Mouse (Mus musculus): ENCODE results near the gene Epha2. TPM values are rescaled to one million over a fixed set of nuclear protein-coding genes. Genes with fewer than 3 reads are reported as not detected.

Epha2 gene
- polyA plus RNA-seq, 1 experiment from 2014 or later = 6.7 TPM

GRCm38 (mm10) chr4:141360846-141361245 is 59.8 kb downstream of the Epha2 start:
- no peak overlapping the region for H3K9ac ChIP-seq
- peaks cover 18% of the 10 kb centered on the region for H3K4me1 ChIP-seq (replicated peaks)
- no peaks in the 10 kb centered on the region for H3K36me3 ChIP-seq
- H3K27me3 ChIP-seq (replicated peaks) = peaks cover 15% of the 10 kb centered on the region
- ATAC-seq = peak; percentile 26; the same call in 1 of the 2 replicates
- no peak overlapping the region for H3K4me2 ChIP-seq (replicated peaks)
- no peaks in the 10 kb centered on the region for H3K9me3 ChIP-seq
- no peak overlapping the region for H3K27ac ChIP-seq
- WGBS = 40% methylated on average over 7 of the region's 7 CpGs
- H3K4me3 ChIP-seq (replicated peaks) = no peak overlapping the region

- H3K4me3 ChIP-seq (replicated peaks) = no peak overlapping the region
- H3K27ac ChIP-seq = no peak overlapping the region
- ATAC-seq = 0 out of 2 replicates have a peak, but pooled peaks have one; percentile 14
- peaks cover 20% of the 10 kb centered on the region for H3K27me3 ChIP-seq (replicated peaks)
- H3K9ac ChIP-seq = no peak overlapping the region
- 24% methylated on average over 11 of the region's 11 CpGs for WGBS
- H3K9me3 ChIP-seq = no peaks in the 10 kb centered on the region
- H3K36me3 ChIP-seq = no peaks in the 10 kb centered on the region
- peaks cover 21% of the 10 kb centered on the region for H3K4me1 ChIP-seq (replicated peaks)
- H3K4me2 ChIP-seq (replicated peaks) = no peak overlapping the region
Observed at GRCm38 (mm10) chr4:141362937-141363548, 62.0 kb downstream of the Epha2 start.

GRCm38 (mm10) chr4:141365126-141365525 is 64.1 kb downstream of the Epha2 start:
- no peak for ATAC-seq
- Histone ChIP-seq H3K9ac (no peak overlapping the region), H3K27ac (no peak overlapping the region), H3K27me3 (replicated peaks) (peaks cover 28% of the 10 kb centered on the region), H3K4me2 (replicated peaks) (no peak overlapping the region), H3K36me3 (no peaks in the 10 kb centered on the region), H3K9me3 (no peaks in the 10 kb centered on the region), H3K4me3 (replicated peaks) (no peak overlapping the region), H3K4me1 (replicated peaks) (peaks cover 12% of the 10 kb centered on the region)
- WGBS = 64% methylated on average over 8 of the region's 8 CpGs

GRCm38 (mm10) chr4:141365876-141366275 is 64.8 kb downstream of the Epha2 start:
- no peaks in the 10 kb centered on the region for H3K9me3 ChIP-seq
- 64% methylated on average over 7 of the region's 7 CpGs for WGBS
- no peak overlapping the region for H3K9ac ChIP-seq
- H3K36me3 ChIP-seq = no peaks in the 10 kb centered on the region
- H3K4me2 ChIP-seq (replicated peaks) = no peak overlapping the region
- ATAC-seq = no peak
- H3K4me3 ChIP-seq (replicated peaks) = no peak overlapping the region
- H3K4me1 ChIP-seq (replicated peaks) = peaks cover 9% of the 10 kb centered on the region; the same call in 1 of the 2 replicates
- no peak overlapping the region for H3K27ac ChIP-seq
- peaks cover 28% of the 10 kb centered on the region for H3K27me3 ChIP-seq (replicated peaks)

- peak within 1 kb of the TSS; percentile 63 for H3K9ac ChIP-seq
- H3K36me3 ChIP-seq = no peaks in the 10 kb centered on the region
- WGBS = under 1% methylated on average over 55 of the region's 71 CpGs
- no peaks in the 10 kb centered on the region for H3K9me3 ChIP-seq
- peak within 1 kb of the TSS; percentile 55 for H3K4me3 ChIP-seq (replicated peaks)
- 0 out of 2 replicates have a peak, but pooled peaks cover 4% of the 10 kb centered on the region for H3K4me1 ChIP-seq (replicated peaks)
- peak; percentile 68 for ATAC-seq
- no peak within 1 kb of the TSS for H3K27ac ChIP-seq
- H3K4me2 ChIP-seq (replicated peaks) = peak within 1 kb of the TSS; percentile 99
- H3K27me3 ChIP-seq (replicated peaks) = peaks cover 28% of the 10 kb centered on the region
Observed at GRCm38 (mm10) chr4:141367997-141368791, 67.2 kb downstream of the Epha2 start, which contains the start of gene Fam131c. Gene Fam131c, plus strand, starts transcription at chr4:141368220.

GRCm38 (mm10) chr4:141372426-141372825 is 71.4 kb downstream of the Epha2 start:
- Histone ChIP-seq H3K36me3 (no peaks in the 10 kb centered on the region), H3K4me2 (replicated peaks) (no peak overlapping the region), H3K27ac (no peak overlapping the region), H3K4me3 (replicated peaks) (no peak overlapping the region), H3K4me1 (replicated peaks) (0 out of 2 replicates have a peak, but pooled peaks cover 4% of the 10 kb centered on the region), H3K27me3 (replicated peaks) (peaks cover 9% of the 10 kb centered on the region), H3K9ac (no peak overlapping the region), H3K9me3 (no peaks in the 10 kb centered on the region)
- 91% methylated on average over 5 of the region's 5 CpGs for WGBS
- no peak for ATAC-seq

Other genes with a start within 250 kb of the Epha2 start
- gene Crocc, start 240.7 kb upstream of the Epha2 start, polyA plus RNA-seq (2015; fragmentation: Nextera tagmentation; extraction: Ambion mirVana) = 4.0 and 4.7 TPM in 2 replicates
- gene Necap2, start 222.9 kb upstream of the Epha2 start, polyA plus RNA-seq (2015; fragmentation: Nextera tagmentation; extraction: Ambion mirVana) = 66.6 and 70.2 TPM in 2 replicates
- gene Spata21, start 212.9 kb upstream of the Epha2 start, polyA plus RNA-seq (2015; fragmentation: Nextera tagmentation; extraction: Ambion mirVana) = not detected in 2 replicates
- gene Szrd1, start 161.5 kb upstream of the Epha2 start, polyA plus RNA-seq (2015; fragmentation: Nextera tagmentation; extraction: Ambion mirVana) = 42.7 and 44.3 TPM in 2 replicates
- gene Fbxo42, start 153.3 kb upstream of the Epha2 start, polyA plus RNA-seq (2015; fragmentation: Nextera tagmentation; extraction: Ambion mirVana) = 17.4 and 18.7 TPM in 2 replicates
- 3.9 and 5.1 TPM in 2 replicates for gene Rsg1, start 87.3 kb upstream of the Epha2 start, polyA plus RNA-seq (2015; fragmentation: Nextera tagmentation; extraction: Ambion mirVana)
- gene Arhgef19, start 61.7 kb upstream of the Epha2 start, polyA plus RNA-seq (2015; fragmentation: Nextera tagmentation; extraction: Ambion mirVana) = 16.3 and 17.8 TPM in 2 replicates
- 2.0 and 2.3 TPM in 2 replicates for gene Fam131c, start 67.0 kb downstream of the Epha2 start, polyA plus RNA-seq (2015; fragmentation: Nextera tagmentation; extraction: Ambion mirVana)
- gene Clcnka, start 97.5 kb downstream of the Epha2 start, polyA plus RNA-seq (2015; fragmentation: Nextera tagmentation; extraction: Ambion mirVana) = 0.06 and 0.08 TPM in 2 replicates
- gene Clcnkb, start 114.8 kb downstream of the Epha2 start, polyA plus RNA-seq (2015; fragmentation: Nextera tagmentation; extraction: Ambion mirVana) = not detected in 2 replicates
- 3.0 and 3.1 TPM in 2 replicates for gene Hspb7, start 119.5 kb downstream of the Epha2 start, polyA plus RNA-seq (2015; fragmentation: Nextera tagmentation; extraction: Ambion mirVana)
- not detected in 2 replicates for gene Srarp, start 134.9 kb downstream of the Epha2 start, polyA plus RNA-seq (2015; fragmentation: Nextera tagmentation; extraction: Ambion mirVana)
- 25.6 and 27.2 TPM in 2 replicates for gene Zbtb17, start 143.4 kb downstream of the Epha2 start, polyA plus RNA-seq (2015; fragmentation: Nextera tagmentation; extraction: Ambion mirVana)
- 7.4 and 10.5 TPM in 2 replicates for gene Spen, start 237.4 kb downstream of the Epha2 start, polyA plus RNA-seq (2015; fragmentation: Nextera tagmentation; extraction: Ambion mirVana)

Data from intestine, embryonic 15.5 days (tissue).